Comparison of ENCODE assay signal across 8 mouse cellular contexts in genomic region chr14:105898266-105899111, GRCm38 (mm10). TPM values are rescaled to one million over a fixed set of nuclear protein-coding genes. Genes with fewer than 3 reads are reported as not detected.
A peak's percentile ranks its signal among the peaks of the same experiment; 100 is the strongest.
DNase-seq lines count a peak whose midpoint lies in the region; ATAC-seq and TF ChIP-seq lines count a peak whose summit lies in the region.

No protein-coding gene starts in this region.

- 0 out of 2 replicates have a peak, but pooled peaks have one; percentile 10 for ATAC-seq in embryonic facial prominence, embryonic 13.5 days (ENCODE audit: insufficient number of reproducible peaks, insufficient read depth, low FRiP score, low TSS enrichment, low read depth)
- ATAC-seq in limb, embryonic 12.5 days (ENCODE audit: insufficient number of reproducible peaks, insufficient read depth, low FRiP score, low TSS enrichment, low read depth) = no peak; the same call in 1 of the 2 replicates
- peak; percentile 47 for ATAC-seq in midbrain, embryonic 13.5 days
- ATAC-seq in activated CD4-positive, CD25-positive, alpha-beta regulatory T cell, adult 4 months = no peak

- peak overlapping the region; percentile 98 for H3K27ac ChIP-seq in embryonic facial prominence, embryonic 13.5 days
- peak overlapping the region; percentile 99 for H3K27ac ChIP-seq in limb, embryonic 12.5 days
- peak overlapping the region; percentile 99 for H3K27ac ChIP-seq in midbrain, embryonic 13.5 days
- peak overlapping the region; percentile 97 for H3K27ac ChIP-seq in small intestine, adult 2 months (ENCODE audit: insufficient read depth, low read depth, low read length)

- H3K36me3 ChIP-seq in embryonic facial prominence, embryonic 13.5 days = peaks cover under 1% of the 10 kb centered on the region
- H3K36me3 ChIP-seq in limb, embryonic 12.5 days = peaks cover 2% of the 10 kb centered on the region; the same call in 1 of the 2 replicates
- H3K36me3 ChIP-seq in midbrain, embryonic 13.5 days = no peaks in the 10 kb centered on the region
- 0 out of 2 replicates have a peak, but pooled peaks cover 1% of the 10 kb centered on the region for H3K36me3 ChIP-seq in small intestine, adult 2 months (ENCODE audit: control insufficient read depth, insufficient read depth, low read length)

- peak; percentile 37; the same call in 1 of the 2 replicates for TF ChIP-seq POLR2A in small intestine, adult 2 months (IDR thresholded peaks at IDR 0.05; ENCODE audit: low read depth, low read length)

- 0 out of 2 replicates have a peak, but pooled peaks cover 4% of the 10 kb centered on the region for H3K27me3 ChIP-seq in embryonic facial prominence, embryonic 13.5 days
- no peaks in the 10 kb centered on the region for H3K27me3 ChIP-seq in limb, embryonic 12.5 days
- 0 out of 2 replicates have a peak, but pooled peaks cover 6% of the 10 kb centered on the region for H3K27me3 ChIP-seq in midbrain, embryonic 13.5 days
- H3K27me3 ChIP-seq in small intestine, adult 2 months (ENCODE audit: control insufficient read depth, insufficient read depth, low read length) = no peaks in the 10 kb centered on the region

- H3K9me3 ChIP-seq in embryonic facial prominence, embryonic 13.5 days = no peaks in the 10 kb centered on the region
- H3K9me3 ChIP-seq in limb, embryonic 12.5 days = no peaks in the 10 kb centered on the region
- H3K9me3 ChIP-seq in midbrain, embryonic 13.5 days = no peaks in the 10 kb centered on the region

- under 1% methylated on average over 58 of the region's 58 CpGs for WGBS in embryonic facial prominence, embryonic 13.5 days
- under 1% methylated on average over 58 of the region's 58 CpGs for WGBS in limb, embryonic 12.5 days
- WGBS in midbrain, embryonic 13.5 days = under 1% methylated on average over 58 of the region's 58 CpGs
- under 1% methylated on average over 58 of the region's 58 CpGs for WGBS in small intestine, adult 2 months

- H3K4me1 ChIP-seq in embryonic facial prominence, embryonic 13.5 days = peaks cover 12% of the 10 kb centered on the region
- H3K4me1 ChIP-seq in limb, embryonic 12.5 days (replicated peaks) = peaks cover 11% of the 10 kb centered on the region
- H3K4me1 ChIP-seq in midbrain, embryonic 13.5 days (replicated peaks) = peaks cover 16% of the 10 kb centered on the region
- peaks cover 2% of the 10 kb centered on the region for H3K4me1 ChIP-seq in small intestine, adult 2 months (ENCODE audit: control insufficient read depth, insufficient read depth, insufficient read length, low read length)

- H3K9ac ChIP-seq in embryonic facial prominence, embryonic 13.5 days = peak overlapping the region; percentile 86
- H3K9ac ChIP-seq in limb, embryonic 12.5 days (replicated peaks) = peak overlapping the region; percentile 99
- peak overlapping the region; percentile 90 for H3K9ac ChIP-seq in midbrain, embryonic 13.5 days (replicated peaks)

- H3K4me2 ChIP-seq in embryonic facial prominence, embryonic 13.5 days = peak overlapping the region; percentile 94
- peak overlapping the region; percentile 89 for H3K4me2 ChIP-seq in limb, embryonic 12.5 days
- peak overlapping the region; percentile 83 for H3K4me2 ChIP-seq in midbrain, embryonic 13.5 days (replicated peaks)

- peak; percentile 73 to 93 for DNase-seq in adrenal gland, postnatal 4 days (ENCODE audit: low spot score in 2 of 2)
- peak; percentile 82 to 90 for DNase-seq in heart, adult 9 months (ENCODE audit: low spot score in 2 of 2)
- DNase-seq in kidney, adult 9 months = peak; percentile 91

- peak; percentile 92 for TF ChIP-seq CTCF in small intestine, adult 2 months (IDR thresholded peaks at IDR 0.05; ENCODE audit: extremely low read depth, insufficient read length, insufficient replicate concordance, low read depth, low read length)

- peak overlapping the region; percentile 64 for H3K4me3 ChIP-seq in embryonic facial prominence, embryonic 13.5 days
- peak overlapping the region; percentile 86 for H3K4me3 ChIP-seq in limb, embryonic 12.5 days (replicated peaks)
- peak overlapping the region; percentile 88 for H3K4me3 ChIP-seq in midbrain, embryonic 13.5 days (replicated peaks)
- peak overlapping the region; percentile 63 for H3K4me3 ChIP-seq in small intestine, adult 2 months (ENCODE audit: low read depth, low read length)

RNA-seq across cellular contexts. Expression of gene Spry2, which starts 1.9 kb away (rescaled TPM):
- 10 to 100 TPM; 51.5 to 55.0 TPM for total RNA-seq in adrenal gland, postnatal 4 days (2021)
- polyA plus RNA-seq in embryonic facial prominence, embryonic 13.5 days (2015; fragmentation: Nextera tagmentation; extraction: Ambion mirVana) = 36.6 and 48.0 TPM in 2 replicates
- polyA plus RNA-seq in limb, embryonic 12.5 days (2016; fragmentation: Nextera tagmentation; extraction: Ambion mirVana) = 61.0 and 80.3 TPM in 2 replicates
- polyA plus RNA-seq in midbrain, embryonic 13.5 days (2015; fragmentation: Nextera tagmentation; extraction: Ambion mirVana) = 26.9 and 38.6 TPM in 2 replicates
- 5.6 and 11.6 TPM in 2 replicates for polyA plus RNA-seq in small intestine, adult 2 months (2012; rRNA removed)
- polyA plus RNA-seq in activated CD4-positive, CD25-positive, alpha-beta regulatory T cell, adult 4 months (2017; shearing (Covaris generic)) = not detected

Comparison
In these comparisons a context has a peak if more than half of its experiments do, and no peak if none do; other contexts are left out.
1. ATAC-seq: peak in embryonic facial prominence, embryonic 13.5 days (single experiment) and midbrain, embryonic 13.5 days (single experiment); none in limb, embryonic 12.5 days (single experiment) and activated CD4-positive, CD25-positive, alpha-beta regulatory T cell, adult 4 months (single experiment).
2. Peak in every context shown above with its lines, with median percentiles within 50 percentile points of each other: DNase-seq, H3K27ac ChIP-seq, H3K4me2 ChIP-seq, H3K4me3 ChIP-seq and H3K9ac ChIP-seq.